ENCODE assay signal across 7 mouse cellular contexts in the genomic region with DNA sequence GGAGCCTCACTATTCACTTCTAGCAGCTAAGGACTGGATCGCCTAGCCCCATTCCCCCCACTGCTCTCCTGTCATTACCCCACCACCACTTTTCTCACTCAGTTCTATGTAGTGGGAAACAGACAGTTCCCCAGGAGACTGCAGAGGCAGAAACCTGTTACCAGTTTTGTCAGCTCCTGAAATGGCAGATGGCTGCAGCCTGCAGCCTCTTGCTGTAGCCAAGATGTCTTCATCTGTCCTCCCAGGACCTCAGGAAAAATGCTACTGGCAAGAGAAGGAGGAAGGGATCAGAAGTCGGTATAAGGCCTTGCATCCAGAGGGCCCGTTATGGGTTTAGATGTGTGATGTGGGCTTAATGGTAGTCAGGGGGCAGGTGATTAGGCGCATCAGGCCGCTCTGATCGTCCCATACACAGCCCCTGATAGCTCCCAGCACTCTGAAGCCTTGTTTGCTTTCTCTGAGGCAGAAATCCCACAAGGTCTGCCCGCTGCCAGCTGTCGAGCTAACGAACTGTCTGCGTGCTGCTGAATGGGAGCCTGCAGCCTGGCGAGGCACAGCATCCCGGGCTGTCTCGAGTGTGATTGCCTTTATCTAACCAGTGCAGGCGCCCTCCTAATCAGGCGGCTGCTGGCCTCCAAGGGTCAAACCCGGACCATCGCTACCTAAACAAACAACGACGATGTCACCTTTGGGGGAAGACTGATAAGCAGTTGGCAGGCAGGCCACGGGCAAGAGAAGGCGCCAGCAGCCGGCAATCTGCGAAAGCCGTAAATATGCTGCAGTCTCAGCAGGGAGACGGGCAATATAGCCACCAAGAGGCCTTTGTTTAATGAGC.
A peak's percentile ranks its signal among the peaks of the same experiment; 100 is the strongest.
DNase-seq lines count a peak whose midpoint lies in the region; ATAC-seq and TF ChIP-seq lines count a peak whose summit lies in the region.

No protein-coding gene starts in this region.

- peaks cover 5% of the 10 kb centered on the region; the same call in 1 of the 2 replicates for H3K4me1 ChIP-seq in cerebellum, adult 2 months (ENCODE audit: control insufficient read depth, insufficient read depth, low read length)
- peaks cover 33% of the 10 kb centered on the region for H3K4me1 ChIP-seq in forebrain, embryonic 16.5 days (replicated peaks; ENCODE audit: control insufficient read depth, insufficient read depth, low read length)
- H3K4me1 ChIP-seq in hindbrain, embryonic 12.5 days, result peaks cover 37% of the 10 kb centered on the region
- H3K4me1 ChIP-seq in limb, embryonic 10.5 days, result peaks cover 20% of the 10 kb centered on the region
- peaks cover 29% of the 10 kb centered on the region for H3K4me1 ChIP-seq in midbrain, embryonic 11.5 days (ENCODE audit: control insufficient read depth, insufficient read depth, low read length)
- peaks cover 3% of the 10 kb centered on the region; the same call in 1 of the 2 replicates for H3K4me1 ChIP-seq in stomach, embryonic 16.5 days (ENCODE audit: control insufficient read depth, insufficient read depth, low read length)

- DNase-seq in brain, adult 2 months (ENCODE audit: low read depth, low spot score), result peak; percentile 83
- DNase-seq in cerebellum, adult 2 months, result peak; percentile 40 to 53
- DNase-seq in limb, embryonic 10.5 days (ENCODE audit: low spot score), result peak; percentile 64
- DNase-seq in midbrain, embryonic 11.5 days (ENCODE audit: low spot score, missing footprints), result peak; percentile 96

- no peaks in the 10 kb centered on the region; the same call in 1 of the 2 replicates for H3K27me3 ChIP-seq in cerebellum, adult 2 months (ENCODE audit: control insufficient read depth, insufficient read depth, low read length)
- H3K27me3 ChIP-seq in forebrain, embryonic 16.5 days (replicated peaks; ENCODE audit: control insufficient read depth, insufficient read depth, low read length), result no peaks in the 10 kb centered on the region
- H3K27me3 ChIP-seq in hindbrain, embryonic 12.5 days, result no peaks in the 10 kb centered on the region
- peaks cover 24% of the 10 kb centered on the region; the same call in 1 of the 2 replicates for H3K27me3 ChIP-seq in limb, embryonic 10.5 days (ENCODE audit: low read depth, poor library complexity, severe bottlenecking)
- no peaks in the 10 kb centered on the region for H3K27me3 ChIP-seq in midbrain, embryonic 11.5 days (ENCODE audit: control insufficient read depth, insufficient read depth, low read length)
- H3K27me3 ChIP-seq in stomach, embryonic 16.5 days (ENCODE audit: control insufficient read depth, insufficient read depth, low read length), result no peaks in the 10 kb centered on the region

- peak overlapping the region; percentile 46 for H3K4me2 ChIP-seq in forebrain, embryonic 16.5 days (ENCODE audit: low read length)
- peak overlapping the region; percentile 42 for H3K4me2 ChIP-seq in hindbrain, embryonic 12.5 days (replicated peaks)
- peak overlapping the region; percentile 6; the same call in 1 of the 2 replicates for H3K4me2 ChIP-seq in midbrain, embryonic 11.5 days
- H3K4me2 ChIP-seq in stomach, embryonic 16.5 days (ENCODE audit: low read depth, low read length), result no peak overlapping the region

- H3K9me3 ChIP-seq in forebrain, embryonic 16.5 days (ENCODE audit: control insufficient read depth, low read length), result no peaks in the 10 kb centered on the region
- no peaks in the 10 kb centered on the region for H3K9me3 ChIP-seq in hindbrain, embryonic 12.5 days (replicated peaks)
- H3K9me3 ChIP-seq in limb, embryonic 10.5 days (replicated peaks), result no peaks in the 10 kb centered on the region
- no peaks in the 10 kb centered on the region for H3K9me3 ChIP-seq in midbrain, embryonic 11.5 days (ENCODE audit: control insufficient read depth, low read length)
- no peaks in the 10 kb centered on the region for H3K9me3 ChIP-seq in stomach, embryonic 16.5 days (replicated peaks; ENCODE audit: control insufficient read depth, low read length)

- ATAC-seq in forebrain, embryonic 16.5 days, result peak; percentile 86
- ATAC-seq in hindbrain, embryonic 12.5 days (ENCODE audit: low FRiP score), result peak; percentile 91
- ATAC-seq in midbrain, embryonic 11.5 days (ENCODE audit: low FRiP score), result peak; percentile 92
- peak; percentile 50 for ATAC-seq in stomach, embryonic 16.5 days (ENCODE audit: insufficient read depth, low FRiP score)

- H3K27ac ChIP-seq in cerebellum, adult 2 months (ENCODE audit: insufficient read depth, low read length), result no peak overlapping the region
- peak overlapping the region; percentile 98 for H3K27ac ChIP-seq in forebrain, embryonic 16.5 days (ENCODE audit: low read length)
- peak overlapping the region; percentile 95 for H3K27ac ChIP-seq in hindbrain, embryonic 12.5 days
- H3K27ac ChIP-seq in limb, embryonic 10.5 days, result peak overlapping the region; percentile 73
- H3K27ac ChIP-seq in midbrain, embryonic 11.5 days (ENCODE audit: low read depth, low read length), result peak overlapping the region; percentile 86
- H3K27ac ChIP-seq in stomach, embryonic 16.5 days (ENCODE audit: low read length), result no peak overlapping the region

- no peak for TF ChIP-seq POLR2A in cerebellum, adult 2 months (IDR thresholded peaks at IDR 0.05; ENCODE audit: borderline replicate concordance, insufficient read depth, low read length)

- WGBS in cerebellum, adult 2 months, result 25% methylated on average over 25 of the region's 25 CpGs
- WGBS in forebrain, embryonic 16.5 days, result 9% methylated on average over 25 of the region's 25 CpGs
- 9% methylated on average over 25 of the region's 25 CpGs for WGBS in hindbrain, embryonic 12.5 days
- 8% methylated on average over 25 of the region's 25 CpGs for WGBS in limb, embryonic 10.5 days
- 22% methylated on average over 25 of the region's 25 CpGs for WGBS in midbrain, embryonic 11.5 days
- 19% methylated on average over 25 of the region's 25 CpGs for WGBS in stomach, embryonic 16.5 days

- TF ChIP-seq CTCF in cerebellum, adult 2 months (IDR thresholded peaks at IDR 0.05; ENCODE audit: borderline replicate concordance, insufficient read depth, low read depth, low read length), result no peak

- no peaks in the 10 kb centered on the region for H3K36me3 ChIP-seq in forebrain, embryonic 16.5 days (ENCODE audit: control insufficient read depth, insufficient read depth)
- no peaks in the 10 kb centered on the region for H3K36me3 ChIP-seq in hindbrain, embryonic 12.5 days
- no peaks in the 10 kb centered on the region for H3K36me3 ChIP-seq in limb, embryonic 10.5 days
- no peaks in the 10 kb centered on the region for H3K36me3 ChIP-seq in midbrain, embryonic 11.5 days (ENCODE audit: control insufficient read depth, insufficient read depth, low read length)
- no peaks in the 10 kb centered on the region for H3K36me3 ChIP-seq in stomach, embryonic 16.5 days (ENCODE audit: control insufficient read depth, insufficient read depth, low read length)

- H3K4me3 ChIP-seq in cerebellum, adult 2 months (replicated peaks; ENCODE audit: insufficient read depth, low read depth, low read length), result no peak overlapping the region
- H3K4me3 ChIP-seq in forebrain, embryonic 16.5 days (replicated peaks; ENCODE audit: low read length), result peak overlapping the region; percentile 17
- H3K4me3 ChIP-seq in hindbrain, embryonic 12.5 days, result no peak overlapping the region
- peak overlapping the region; percentile 45 for H3K4me3 ChIP-seq in limb, embryonic 10.5 days
- H3K4me3 ChIP-seq in midbrain, embryonic 11.5 days (ENCODE audit: low read depth, low read length), result no peak overlapping the region
- no peak overlapping the region for H3K4me3 ChIP-seq in stomach, embryonic 16.5 days (replicated peaks; ENCODE audit: low read length)

- H3K9ac ChIP-seq in forebrain, embryonic 16.5 days (replicated peaks; ENCODE audit: low read depth, low read length), result peak overlapping the region; percentile 54
- H3K9ac ChIP-seq in hindbrain, embryonic 12.5 days, result peak overlapping the region; percentile 47
- H3K9ac ChIP-seq in midbrain, embryonic 11.5 days (ENCODE audit: low read length), result peak overlapping the region; percentile 59
- peak overlapping the region; percentile 8; the same call in 1 of the 2 replicates for H3K9ac ChIP-seq in stomach, embryonic 16.5 days (ENCODE audit: low read length)

Comparison
In these comparisons a context has a peak if more than half of its experiments do, and no peak if none do; other contexts are left out.
1. H3K27ac ChIP-seq: peak in forebrain, embryonic 16.5 days (single experiment), hindbrain, embryonic 12.5 days (single experiment), limb, embryonic 10.5 days (single experiment) and midbrain, embryonic 11.5 days (single experiment); none in cerebellum, adult 2 months (single experiment) and stomach, embryonic 16.5 days (single experiment).
2. H3K4me3 ChIP-seq: peak in forebrain, embryonic 16.5 days (single experiment) and limb, embryonic 10.5 days (single experiment); none in cerebellum, adult 2 months (single experiment), hindbrain, embryonic 12.5 days (single experiment), midbrain, embryonic 11.5 days (single experiment) and stomach, embryonic 16.5 days (single experiment).
3. H3K9ac ChIP-seq: peak in every context shown above with its lines; median percentile 59 in midbrain, embryonic 11.5 days; 54 in forebrain, embryonic 16.5 days; 47 in hindbrain, embryonic 12.5 days; 8 in stomach, embryonic 16.5 days.
4. Peak in every context shown above with its lines, with median percentiles within 50 percentile points of each other: DNase-seq and ATAC-seq.